Mouse (Mus musculus): ENCODE measurements around the gene Arhgap23. TPM values are rescaled to one million over a fixed set of nuclear protein-coding genes. Genes with fewer than 3 reads are reported as not detected.

Gene Arhgap23
- polyA plus RNA-seq, 1 experiment = 5.7 TPM

- no peak for DNase-seq (ENCODE audit: low read depth, low spot score)
- WGBS = 36% methylated on average over 10 of the region's 10 CpGs
Observed at GRCm38 (mm10) chr11:97450305-97450922, 35.1 kb downstream of the Arhgap23 start.

- WGBS = 92% methylated on average over 15 of the region's 15 CpGs
- no peak for DNase-seq (ENCODE audit: low read depth, low spot score)
Observed at GRCm38 (mm10) chr11:97451625-97452024, 36.3 kb downstream of the Arhgap23 start.

GRCm38 (mm10) chr11:97457120-97457519, 41.8 kb downstream of the Arhgap23 start:
- WGBS = 82% methylated on average over 4 of the region's 4 CpGs
- no peak for DNase-seq (ENCODE audit: low read depth, low spot score)

GRCm38 (mm10) chr11:97461307-97461820, 46.0 kb downstream of the Arhgap23 start:
- 84% methylated on average over 3 of the region's 3 CpGs for WGBS
- no peak for DNase-seq (ENCODE audit: low read depth, low spot score)

- no peak for DNase-seq (ENCODE audit: low read depth, low spot score)
- 87% methylated on average over 6 of the region's 6 CpGs for WGBS
Observed at GRCm38 (mm10) chr11:97462538-97462937, 47.2 kb downstream of the Arhgap23 start.

- WGBS = 56% methylated on average over 33 of the region's 33 CpGs
- no peak for DNase-seq (ENCODE audit: low read depth, low spot score)
Observed at GRCm38 (mm10) chr11:97463166-97463565, 47.8 kb downstream of the Arhgap23 start.

- 88% methylated on average over 4 of the region's 4 CpGs for WGBS
- no peak for DNase-seq (ENCODE audit: low read depth, low spot score)
Observed at GRCm38 (mm10) chr11:97463991-97464390, 48.7 kb downstream of the Arhgap23 start.

- DNase-seq (ENCODE audit: low read depth, low spot score) = no peak
- 85% methylated on average over 12 of the region's 12 CpGs for WGBS
Observed at GRCm38 (mm10) chr11:97465957-97466356, 50.6 kb downstream of the Arhgap23 start.

GRCm38 (mm10) chr11:97466444-97467160, 51.3 kb downstream of the Arhgap23 start:
- 60% methylated on average over 10 of the region's 10 CpGs for WGBS
- no peak for DNase-seq (ENCODE audit: low read depth, low spot score)

GRCm38 (mm10) chr11:97468639-97469287, 53.4 kb downstream of the Arhgap23 start:
- peak; percentile 60 for DNase-seq (ENCODE audit: low read depth, low spot score)
- WGBS = 51% methylated on average over 14 of the region's 14 CpGs

GRCm38 (mm10) chr11:97469828-97470227, 54.5 kb downstream of the Arhgap23 start:
- DNase-seq (ENCODE audit: low read depth, low spot score) = no peak
- 85% methylated on average over 7 of the region's 7 CpGs for WGBS

GRCm38 (mm10) chr11:97471276-97471675, 55.9 kb downstream of the Arhgap23 start:
- DNase-seq (ENCODE audit: low read depth, low spot score) = no peak
- WGBS = 84% methylated on average over 6 of the region's 6 CpGs

GRCm38 (mm10) chr11:97476334-97477095, 61.2 kb downstream of the Arhgap23 start:
- WGBS = 59% methylated on average over 8 of the region's 8 CpGs
- no peak for DNase-seq (ENCODE audit: low read depth, low spot score)

- no peak for DNase-seq (ENCODE audit: low read depth, low spot score)
- WGBS = 77% methylated on average over 7 of the region's 7 CpGs
Observed at GRCm38 (mm10) chr11:97477431-97477830, 62.1 kb downstream of the Arhgap23 start.

GRCm38 (mm10) chr11:97478345-97478744, 63.0 kb downstream of the Arhgap23 start:
- WGBS = 68% methylated on average over 6 of the region's 6 CpGs
- DNase-seq (ENCODE audit: low read depth, low spot score) = no peak

- WGBS = 83% methylated on average over 10 of the region's 10 CpGs
- DNase-seq (ENCODE audit: low read depth, low spot score) = no peak
Observed at GRCm38 (mm10) chr11:97479085-97479484, 63.8 kb downstream of the Arhgap23 start.

- DNase-seq (ENCODE audit: low read depth, low spot score) = no peak
- WGBS = 54% methylated on average over 8 of the region's 8 CpGs
Observed at GRCm38 (mm10) chr11:97479824-97480223, 64.5 kb downstream of the Arhgap23 start.

- 69% methylated on average over 8 of the region's 8 CpGs for WGBS
- DNase-seq (ENCODE audit: low read depth, low spot score) = no peak
Observed at GRCm38 (mm10) chr11:97485661-97486060, 70.3 kb downstream of the Arhgap23 start.

GRCm38 (mm10) chr11:97487656-97488055, 72.3 kb downstream of the Arhgap23 start:
- WGBS = 61% methylated on average over 3 of the region's 3 CpGs
- no peak for DNase-seq (ENCODE audit: low read depth, low spot score)
